Mouse (Mus musculus): ENCODE measurements at regions not wholly inside any gene's neighbourhood (a gene's known extent, or its start where the extent isn't known, plus 50 kb on each side); places are given as distances from the start of the nearest gene placed in this dataset.

GRCm38 (mm10) chr3:143014421-143014820 lies 132.6 kb upstream of the Pkn2 start:
- no peak for ATAC-seq
- no peak overlapping the region for H3K4me3 ChIP-seq (replicated peaks)
- WGBS = 89% methylated on average over 4 of the region's 4 CpGs
- H3K27ac ChIP-seq = no peak overlapping the region
- no peak overlapping the region for H3K9ac ChIP-seq (replicated peaks)
- no peaks in the 10 kb centered on the region for H3K4me1 ChIP-seq (replicated peaks)
- H3K27me3 ChIP-seq = no peaks in the 10 kb centered on the region
- H3K4me2 ChIP-seq (replicated peaks) = no peak overlapping the region
- H3K36me3 ChIP-seq = no peaks in the 10 kb centered on the region
- H3K9me3 ChIP-seq = no peaks in the 10 kb centered on the region

- no peak for ATAC-seq
- Histone ChIP-seq H3K4me2 (replicated peaks) (no peak overlapping the region), H3K36me3 (no peaks in the 10 kb centered on the region), H3K27ac (no peak overlapping the region), H3K27me3 (no peaks in the 10 kb centered on the region), H3K4me3 (replicated peaks) (no peak overlapping the region), H3K9me3 (no peaks in the 10 kb centered on the region), H3K4me1 (replicated peaks) (no peaks in the 10 kb centered on the region), H3K9ac (replicated peaks) (no peak overlapping the region)
- 93% methylated on average over 3 of the region's 3 CpGs for WGBS
These were observed 125.2 kb upstream of the Pkn2 start for GRCm38 (mm10) chr3:143007047-143007446.

GRCm38 (mm10) chr3:143001952-143002351 lies 120.1 kb upstream of the Pkn2 start:
- H3K4me3 ChIP-seq (replicated peaks) = no peak overlapping the region
- no peaks in the 10 kb centered on the region for H3K4me1 ChIP-seq (replicated peaks)
- no peak overlapping the region for H3K9ac ChIP-seq (replicated peaks)
- no peak for ATAC-seq
- no peaks in the 10 kb centered on the region for H3K27me3 ChIP-seq
- H3K9me3 ChIP-seq = no peaks in the 10 kb centered on the region
- no peak overlapping the region for H3K4me2 ChIP-seq (replicated peaks)
- no peaks in the 10 kb centered on the region for H3K36me3 ChIP-seq
- no peak overlapping the region for H3K27ac ChIP-seq
- 48% methylated on average over 5 of the region's 5 CpGs for WGBS

GRCm38 (mm10) chr3:142995981-142996743 lies 114.4 kb upstream of the Pkn2 start:
- ATAC-seq = no peak
- no peaks in the 10 kb centered on the region for H3K4me1 ChIP-seq (replicated peaks)
- no peaks in the 10 kb centered on the region for H3K36me3 ChIP-seq
- no peaks in the 10 kb centered on the region for H3K9me3 ChIP-seq
- no peak overlapping the region for H3K4me3 ChIP-seq (replicated peaks)
- H3K9ac ChIP-seq (replicated peaks) = no peak overlapping the region
- H3K27ac ChIP-seq = no peak overlapping the region
- H3K4me2 ChIP-seq (replicated peaks) = no peak overlapping the region
- no peaks in the 10 kb centered on the region for H3K27me3 ChIP-seq
- 51% methylated on average over 3 of the region's 3 CpGs for whole genome bisulfite sequencing

GRCm38 (mm10) chr3:142984547-142984946 lies 102.7 kb upstream of the Pkn2 start:
- ATAC-seq = no peak

GRCm38 (mm10) chr3:142981221-142981620 lies 99.4 kb upstream of the Pkn2 start:
- WGBS = 83% methylated on average over 3 of the region's 3 CpGs
- Histone ChIP-seq H3K27ac (no peak overlapping the region), H3K27me3 (no peaks in the 10 kb centered on the region), H3K4me2 (replicated peaks) (no peak overlapping the region), H3K9ac (replicated peaks) (no peak overlapping the region), H3K4me1 (replicated peaks) (peaks cover 3% of the 10 kb centered on the region; the same call in 1 of the 2 replicates), H3K9me3 (no peaks in the 10 kb centered on the region), H3K4me3 (replicated peaks) (no peak overlapping the region), H3K36me3 (no peaks in the 10 kb centered on the region)
- no peak for ATAC-seq

More at GRCm38 (mm10) chr3:142984547-142984946, 102.7 kb upstream of the Pkn2 start:
- no peak overlapping the region for H3K4me3 ChIP-seq (replicated peaks)
- no peaks in the 10 kb centered on the region for H3K4me1 ChIP-seq (replicated peaks)
- no peak overlapping the region for H3K27ac ChIP-seq
- WGBS = 89% methylated on average over 5 of the region's 5 CpGs
- H3K36me3 ChIP-seq = no peaks in the 10 kb centered on the region
- H3K4me2 ChIP-seq (replicated peaks) = no peak overlapping the region
- H3K9me3 ChIP-seq = no peaks in the 10 kb centered on the region
- H3K27me3 ChIP-seq = no peaks in the 10 kb centered on the region
- no peak overlapping the region for H3K9ac ChIP-seq (replicated peaks)

- ATAC-seq = no peak
These were observed 97.4 kb upstream of the Pkn2 start for GRCm38 (mm10) chr3:142979161-142979560.

GRCm38 (mm10) chr3:142976519-142977394 lies 95.0 kb upstream of the Pkn2 start:
- Histone ChIP-seq H3K4me3 (replicated peaks) (no peak overlapping the region), H3K4me1 (replicated peaks) (peaks cover 3% of the 10 kb centered on the region; the same call in 1 of the 2 replicates), H3K4me2 (replicated peaks) (no peak overlapping the region), H3K9ac (replicated peaks) (no peak overlapping the region), H3K27me3 (no peaks in the 10 kb centered on the region), H3K27ac (no peak overlapping the region), H3K36me3 (no peaks in the 10 kb centered on the region), H3K9me3 (no peaks in the 10 kb centered on the region)
- 78% methylated on average over 7 of the region's 7 CpGs for WGBS
- no peak for ATAC-seq

More at GRCm38 (mm10) chr3:142979161-142979560, 97.4 kb upstream of the Pkn2 start:
- Histone ChIP-seq H3K4me3 (replicated peaks) (no peak overlapping the region), H3K27ac (no peak overlapping the region), H3K36me3 (no peaks in the 10 kb centered on the region), H3K9ac (replicated peaks) (no peak overlapping the region), H3K9me3 (no peaks in the 10 kb centered on the region), H3K27me3 (no peaks in the 10 kb centered on the region), H3K4me1 (replicated peaks) (peaks cover 3% of the 10 kb centered on the region; the same call in 1 of the 2 replicates), H3K4me2 (replicated peaks) (no peak overlapping the region)
- WGBS = 13% methylated on average over 4 of the region's 4 CpGs

GRCm38 (mm10) chr3:142975606-142976005 lies 93.8 kb upstream of the Pkn2 start:
- no peak for ATAC-seq
- Histone ChIP-seq H3K27ac (no peak overlapping the region), H3K4me1 (replicated peaks) (peaks cover 4% of the 10 kb centered on the region; the same call in 1 of the 2 replicates), H3K4me2 (replicated peaks) (no peak overlapping the region), H3K36me3 (no peaks in the 10 kb centered on the region), H3K4me3 (replicated peaks) (no peak overlapping the region), H3K9ac (replicated peaks) (no peak overlapping the region), H3K9me3 (no peaks in the 10 kb centered on the region), H3K27me3 (no peaks in the 10 kb centered on the region)
- 94% methylated on average over 8 of the region's 8 CpGs for WGBS

- no peak for ATAC-seq
- 89% methylated on average over 2 of the region's 2 CpGs for WGBS
- H3K27me3 ChIP-seq = no peaks in the 10 kb centered on the region
These were observed 87.7 kb upstream of the Pkn2 start for GRCm38 (mm10) chr3:142969501-142969900.

GRCm38 (mm10) chr3:142965604-142966003 lies 83.8 kb upstream of the Pkn2 start:
- H3K4me2 ChIP-seq (replicated peaks) = no peak overlapping the region
- no peaks in the 10 kb centered on the region for H3K9me3 ChIP-seq
- H3K4me1 ChIP-seq (replicated peaks) = peaks cover 2% of the 10 kb centered on the region; the same call in 1 of the 2 replicates
- no peaks in the 10 kb centered on the region for H3K27me3 ChIP-seq
- H3K36me3 ChIP-seq = no peaks in the 10 kb centered on the region
- WGBS = 46% methylated on average over 4 of the region's 4 CpGs
- ATAC-seq = no peak
- no peak overlapping the region for H3K27ac ChIP-seq
- H3K9ac ChIP-seq (replicated peaks) = no peak overlapping the region
- no peak overlapping the region for H3K4me3 ChIP-seq (replicated peaks)

More at GRCm38 (mm10) chr3:142969501-142969900, 87.7 kb upstream of the Pkn2 start:
- no peak overlapping the region for H3K4me2 ChIP-seq (replicated peaks)
- no peaks in the 10 kb centered on the region for H3K36me3 ChIP-seq
- no peak overlapping the region for H3K9ac ChIP-seq (replicated peaks)
- no peaks in the 10 kb centered on the region for H3K9me3 ChIP-seq
- no peak overlapping the region for H3K27ac ChIP-seq
- H3K4me3 ChIP-seq (replicated peaks) = no peak overlapping the region
- H3K4me1 ChIP-seq (replicated peaks) = peaks cover 3% of the 10 kb centered on the region; the same call in 1 of the 2 replicates

- 95% methylated on average over 4 of the region's 4 CpGs for WGBS
These were observed 82.1 kb upstream of the Pkn2 start for GRCm38 (mm10) chr3:142963818-142964372.

More at GRCm38 (mm10) chr3:142963818-142964372, 82.1 kb upstream of the Pkn2 start:
- H3K9ac ChIP-seq (replicated peaks) = no peak overlapping the region
- H3K27ac ChIP-seq = no peak overlapping the region
- no peaks in the 10 kb centered on the region; the same call in 1 of the 2 replicates for H3K4me1 ChIP-seq (replicated peaks)
- no peak overlapping the region for H3K4me3 ChIP-seq (replicated peaks)
- H3K36me3 ChIP-seq = no peaks in the 10 kb centered on the region
- H3K4me2 ChIP-seq (replicated peaks) = no peak overlapping the region
- no peak for ATAC-seq
- H3K27me3 ChIP-seq = no peaks in the 10 kb centered on the region
- no peaks in the 10 kb centered on the region for H3K9me3 ChIP-seq

Measured in midbrain, embryonic 13.5 days (tissue).